14 mouse cellular contexts compared by ENCODE assay signal in genomic region chr13:56597296-56597695, GRCm38 (mm10). TPM values are rescaled to one million over a fixed set of nuclear protein-coding genes. Genes with fewer than 3 reads are reported as not detected.
DNase-seq lines count a peak whose midpoint lies in the region; ATAC-seq and TF ChIP-seq lines count a peak whose summit lies in the region.
"Had no signal": no experiment of that assay in that cellular context is flagged by ENCODE, and none has a peak within 500 bp of the region (broad histone marks: within the 10 kb centered on the region; RNA-seq: fewer than 3 reads in every experiment).

No protein-coding gene starts in this region.

- H3K79me2 ChIP-seq in heart, adult 2 months (replicated peaks; ENCODE audit: control insufficient read depth, insufficient read depth, low read length) = no peaks in the 10 kb centered on the region

- WGBS in heart, embryonic 15.5 days = 82% methylated on average over 4 of the region's 4 CpGs
- 90% methylated on average over 4 of the region's 4 CpGs for WGBS in heart, adult 2 months
- 64% methylated on average over 4 of the region's 4 CpGs for WGBS in lung, embryonic 15.5 days
- WGBS in lung, adult 2 months = 68% methylated on average over 4 of the region's 4 CpGs
- WGBS in forebrain, embryonic 16.5 days = 33% methylated on average over 4 of the region's 4 CpGs
- WGBS in midbrain, postnatal 0 days = 36% methylated on average over 4 of the region's 4 CpGs

- no peak for TF ChIP-seq EP300 in heart, adult 2 months (IDR thresholded peaks at IDR 0.05; ENCODE audit: insufficient read depth, low read depth, low read length)

- no peak overlapping the region for H3K4me3 ChIP-seq in heart, embryonic 15.5 days
- no peak overlapping the region for H3K4me3 ChIP-seq in heart, adult 2 months
- no peak overlapping the region for H3K4me3 ChIP-seq in lung, embryonic 15.5 days
- no peak overlapping the region for H3K4me3 ChIP-seq in lung, adult 2 months (replicated peaks; ENCODE audit: extremely low read depth, low read depth, low read length)
- no peak overlapping the region for H3K4me3 ChIP-seq in forebrain, embryonic 16.5 days (replicated peaks; ENCODE audit: low read length)
- H3K4me3 ChIP-seq in midbrain, postnatal 0 days (ENCODE audit: low read depth, low read length) = no peak overlapping the region
- H3K4me3 ChIP-seq: neural tube, embryonic 13.5 days had no signal

- no peaks in the 10 kb centered on the region for H3K36me3 ChIP-seq in heart, embryonic 15.5 days
- no peaks in the 10 kb centered on the region for H3K36me3 ChIP-seq in heart, adult 2 months (ENCODE audit: control insufficient read depth, insufficient read depth, low read length)
- no peaks in the 10 kb centered on the region for H3K36me3 ChIP-seq in lung, embryonic 15.5 days
- no peaks in the 10 kb centered on the region for H3K36me3 ChIP-seq in forebrain, embryonic 16.5 days (ENCODE audit: control insufficient read depth, insufficient read depth)
- no peaks in the 10 kb centered on the region for H3K36me3 ChIP-seq in midbrain, postnatal 0 days (ENCODE audit: insufficient read depth, low read length)
- H3K36me3 ChIP-seq: neural tube, embryonic 13.5 days had no signal

- H3K4me1 ChIP-seq in heart, embryonic 15.5 days (replicated peaks) = peaks cover 83% of the 10 kb centered on the region
- H3K4me1 ChIP-seq in heart, adult 2 months (ENCODE audit: control insufficient read depth, insufficient read depth, low read length) = peaks cover 25% of the 10 kb centered on the region
- H3K4me1 ChIP-seq in lung, embryonic 15.5 days = peaks cover 88% of the 10 kb centered on the region
- peaks cover 19% of the 10 kb centered on the region for H3K4me1 ChIP-seq in lung, adult 2 months (ENCODE audit: control insufficient read depth, insufficient read depth, low read length)
- H3K4me1 ChIP-seq in forebrain, embryonic 16.5 days (replicated peaks; ENCODE audit: control insufficient read depth, insufficient read depth, low read length) = peaks cover 15% of the 10 kb centered on the region
- no peaks in the 10 kb centered on the region for H3K4me1 ChIP-seq in midbrain, postnatal 0 days (ENCODE audit: insufficient read depth, low read length)

- intact Hi-C loops in heart, adult 2 months (cut with DNase I) = no loop called here

- no peak for TF ChIP-seq POLR2A in heart, adult 2 months (IDR thresholded peaks at IDR 0.05; ENCODE audit: insufficient read depth, low read depth, low read length)
- no peak for TF ChIP-seq POLR2A in lung, adult 2 months (IDR thresholded peaks at IDR 0.05; ENCODE audit: borderline replicate concordance, extremely low read depth, low read depth, low read length)

- no peaks in the 10 kb centered on the region for H3K27me3 ChIP-seq in heart, embryonic 15.5 days
- no peaks in the 10 kb centered on the region for H3K27me3 ChIP-seq in heart, adult 2 months (ENCODE audit: control insufficient read depth, insufficient read depth, low read length)
- H3K27me3 ChIP-seq in lung, embryonic 15.5 days = no peaks in the 10 kb centered on the region
- no peaks in the 10 kb centered on the region for H3K27me3 ChIP-seq in forebrain, embryonic 16.5 days (replicated peaks; ENCODE audit: control insufficient read depth, insufficient read depth, low read length)
- no peaks in the 10 kb centered on the region for H3K27me3 ChIP-seq in midbrain, postnatal 0 days (ENCODE audit: insufficient read depth, low read length)
- H3K27me3 ChIP-seq: neural tube, embryonic 13.5 days had no signal

- no peak for DNase-seq in heart, adult 2 months
- DNase-seq in lung, adult 2 months = no peak
- no peak for DNase-seq in midbrain, postnatal 0 days (ENCODE audit: low spot score)
- no peak for DNase-seq in adrenal gland, postnatal 36 days
- no peak for DNase-seq in urinary bladder, postnatal 14 days (ENCODE audit: low spot score)

- no peaks in the 10 kb centered on the region for H3K9me3 ChIP-seq in heart, embryonic 15.5 days (replicated peaks)
- no peaks in the 10 kb centered on the region for H3K9me3 ChIP-seq in lung, embryonic 15.5 days
- H3K9me3 ChIP-seq in forebrain, embryonic 16.5 days (ENCODE audit: control insufficient read depth, low read length) = no peaks in the 10 kb centered on the region
- no peaks in the 10 kb centered on the region for H3K9me3 ChIP-seq in midbrain, postnatal 0 days (ENCODE audit: low read length)
- H3K9me3 ChIP-seq: neural tube, embryonic 13.5 days had no signal

- no peak for ATAC-seq in heart, embryonic 15.5 days (replicated peaks; ENCODE audit: insufficient number of reproducible peaks, insufficient read depth, low FRiP score, low read depth)
- no peak for ATAC-seq in lung, embryonic 15.5 days (ENCODE audit: borderline replicate concordance, extremely low read depth, low FRiP score, low TSS enrichment)
- peak; percentile 73 for ATAC-seq in forebrain, embryonic 16.5 days
- ATAC-seq in midbrain, postnatal 0 days (ENCODE audit: low FRiP score) = peak; percentile 56; the same call in 1 of the 2 replicates

- H3K27ac ChIP-seq in heart, embryonic 15.5 days = peak overlapping the region; percentile 46; the same call in 1 of the 2 replicates
- no peak overlapping the region for H3K27ac ChIP-seq in heart, adult 2 months
- peak overlapping the region; percentile 79 for H3K27ac ChIP-seq in lung, embryonic 15.5 days
- no peak overlapping the region for H3K27ac ChIP-seq in forebrain, embryonic 16.5 days (ENCODE audit: low read length)
- H3K27ac ChIP-seq in midbrain, postnatal 0 days (ENCODE audit: low read depth, low read length) = no peak overlapping the region
- H3K27ac ChIP-seq: liver, embryonic 14.5 days; neural tube, embryonic 13.5 days had no signal

- TF ChIP-seq CTCF in heart, adult 2 months (IDR thresholded peaks at IDR 0.05) = no peak
- TF ChIP-seq CTCF in lung, adult 2 months (IDR thresholded peaks at IDR 0.05; ENCODE audit: insufficient read depth, low read length) = no peak
- no peak for TF ChIP-seq CTCF in midbrain, postnatal 0 days (IDR thresholded peaks at IDR 0.05)

- H3K4me2 ChIP-seq in heart, embryonic 15.5 days = no peak overlapping the region
- no peak overlapping the region for H3K4me2 ChIP-seq in lung, embryonic 15.5 days
- no peak overlapping the region for H3K4me2 ChIP-seq in forebrain, embryonic 16.5 days (ENCODE audit: low read length)
- H3K4me2 ChIP-seq in midbrain, postnatal 0 days (ENCODE audit: low read depth, low read length, poor library complexity, severe bottlenecking) = no peak overlapping the region

- H3K9ac ChIP-seq in heart, embryonic 15.5 days = no peak overlapping the region
- no peak overlapping the region for H3K9ac ChIP-seq in heart, adult 2 months (ENCODE audit: low read depth, low read length)
- no peak overlapping the region for H3K9ac ChIP-seq in lung, embryonic 15.5 days
- no peak overlapping the region for H3K9ac ChIP-seq in forebrain, embryonic 16.5 days (replicated peaks; ENCODE audit: low read depth, low read length)
- H3K9ac ChIP-seq in midbrain, postnatal 0 days (replicated peaks; ENCODE audit: low read length, poor library complexity, severe bottlenecking) = no peak overlapping the region
- H3K9ac ChIP-seq: liver, embryonic 14.5 days; neural tube, embryonic 13.5 days had no signal

RNA-seq across cellular contexts. Expression of gene Tgfbi, which starts 12.0 kb away (rescaled TPM):
- 36.9 and 49.0 TPM in 2 replicates for polyA plus RNA-seq in heart, embryonic 15.5 days (2015; fragmentation: Nextera tagmentation; extraction: Ambion mirVana)
- total RNA-seq in heart, adult 2 months (2021) = 10 to 100 TPM; 19.7 to 20.9 TPM
- 22.1 and 22.2 TPM in 2 replicates for polyA plus RNA-seq in heart, adult 2 months (2012; rRNA removed)
- polyA plus RNA-seq in lung, embryonic 15.5 days (2015; fragmentation: Nextera tagmentation; extraction: Ambion mirVana) = 189 TPM in 2 replicates
- polyA plus RNA-seq in lung, adult 2 months (2012; rRNA removed) = 50.8 and 53.9 TPM in 2 replicates
- polyA plus RNA-seq in forebrain, embryonic 16.5 days (2015; fragmentation: Nextera tagmentation; extraction: Ambion mirVana) = 3.8 and 4.7 TPM in 2 replicates
- 6.3 and 7.5 TPM in 2 replicates for total RNA-seq in midbrain, postnatal 0 days (2014; rRNA removed)
- 3.0 and 3.4 TPM in 2 replicates for polyA plus RNA-seq in midbrain, postnatal 0 days (2015; fragmentation: Nextera tagmentation; extraction: Ambion mirVana)
- 10 to 100 TPM; 33.1 to 50.2 TPM for total RNA-seq in adrenal gland, postnatal 36 days (2021)

RNA-seq across cellular contexts. Expression of gene Lect2, which starts 49.0 kb away (rescaled TPM):
- not detected in 2 replicates for polyA plus RNA-seq in heart, embryonic 15.5 days (2015; fragmentation: Nextera tagmentation; extraction: Ambion mirVana)
- not detected for total RNA-seq in heart, adult 2 months (2021)
- not detected in 2 replicates for polyA plus RNA-seq in heart, adult 2 months (2012; rRNA removed)
- 0.53 TPM in 1 of 2 replicates, not detected in the other for polyA plus RNA-seq in lung, embryonic 15.5 days (2015; fragmentation: Nextera tagmentation; extraction: Ambion mirVana)
- not detected in 2 replicates for polyA plus RNA-seq in lung, adult 2 months (2012; rRNA removed)
- polyA plus RNA-seq in forebrain, embryonic 16.5 days (2015; fragmentation: Nextera tagmentation; extraction: Ambion mirVana) = not detected in 2 replicates
- not detected in 2 replicates for total RNA-seq in midbrain, postnatal 0 days (2014; rRNA removed)
- not detected in 2 replicates for polyA plus RNA-seq in midbrain, postnatal 0 days (2015; fragmentation: Nextera tagmentation; extraction: Ambion mirVana)
- not detected for total RNA-seq in adrenal gland, postnatal 36 days (2021)
- total RNA-seq: gastrocnemius, postnatal 10 days; heart, postnatal 10 days; left cerebral cortex, postnatal 10 days; megakaryocyte-erythroid progenitor cell, adult 5-6 weeks had no signal
- polyA plus RNA-seq: neural tube, embryonic 13.5 days had no signal

Comparison
In these comparisons a context has a peak if more than half of its experiments do, and no peak if none do; other contexts are left out.
1. H3K27ac ChIP-seq: peak in heart, embryonic 15.5 days (single experiment) and lung, embryonic 15.5 days (single experiment); none in heart, adult 2 months (single experiment), forebrain, embryonic 16.5 days (single experiment) and midbrain, postnatal 0 days (single experiment).
2. ATAC-seq: peak in forebrain, embryonic 16.5 days (single experiment) and midbrain, postnatal 0 days (single experiment); none in heart, embryonic 15.5 days (single experiment) and lung, embryonic 15.5 days (single experiment).